Mouse (Mus musculus) kidney, postnatal 14 days (tissue): ENCODE measurements around the gene Macrod2.
"Not testable (repeated sequence)": the region's sequence is repeated elsewhere in the genome, so short reads cannot be mapped to it uniquely, and the experiment has no call there.

Experiments used
- DNase-seq: peaks from one replicate; pipeline ENCODE4 v3.0.0; 2022; ENCODE audit warnings: mixed read lengths

Macrod2 gene

DNA sequence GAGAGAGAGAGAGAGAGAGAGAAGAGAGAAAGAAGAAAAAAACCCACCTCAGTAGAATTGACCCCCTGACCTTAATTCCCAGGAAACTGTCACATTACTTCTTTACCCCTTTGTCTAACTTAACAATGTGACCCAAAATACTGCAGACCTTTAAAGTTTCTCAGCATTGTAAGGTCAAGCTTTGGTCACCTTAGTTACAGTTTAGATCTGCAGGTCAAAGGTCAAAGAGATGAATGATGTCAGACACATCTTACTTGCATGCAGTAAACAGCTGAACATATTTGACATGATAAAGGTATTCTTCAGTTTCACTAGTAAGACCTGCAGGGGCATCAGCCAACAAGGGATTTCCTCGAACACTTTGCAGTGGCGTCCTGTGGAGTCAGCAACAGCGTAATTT, 309.0 kb downstream of the Macrod2 start:
- no peak for DNase-seq

DNA sequence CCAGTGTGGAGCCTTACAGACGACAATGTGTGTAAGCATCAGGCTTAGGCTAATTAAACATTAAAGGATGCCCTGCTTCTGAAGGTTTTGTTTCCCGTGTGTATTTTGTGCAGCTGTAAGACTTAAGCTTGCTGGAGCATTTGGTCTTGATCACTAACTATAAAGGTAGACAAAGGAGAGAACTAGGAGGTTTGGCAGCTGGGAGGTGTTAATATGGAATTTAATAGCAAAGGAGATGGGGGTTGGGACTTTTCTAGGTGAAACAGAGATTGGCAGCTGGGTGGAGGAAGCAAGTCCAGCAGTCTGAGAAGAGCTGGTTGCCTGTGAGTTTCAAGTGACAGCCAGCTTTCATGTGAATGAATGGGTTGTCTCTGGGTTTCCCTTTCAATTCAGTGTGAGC, 310.2 kb downstream of the Macrod2 start:
- no peak for DNase-seq

DNA sequence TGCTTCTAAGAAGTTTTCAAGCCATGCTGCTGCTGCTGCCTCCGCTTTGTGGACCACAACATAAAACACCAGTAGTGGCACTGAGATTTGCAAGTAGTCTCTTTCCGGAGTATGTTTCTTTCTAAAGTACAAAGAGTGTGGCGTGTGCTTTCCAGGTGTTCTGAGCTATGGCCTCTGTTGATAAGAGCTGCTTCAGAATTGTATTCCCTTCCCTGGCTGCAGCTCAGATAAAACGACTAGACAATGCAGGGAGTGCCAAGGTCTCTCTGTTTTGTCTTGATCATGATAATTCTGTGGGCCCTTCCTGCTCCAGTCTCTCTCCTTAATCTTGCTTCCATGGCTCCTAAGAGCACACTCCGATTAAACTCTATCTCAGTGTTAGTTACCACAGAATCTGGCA, 312.4 kb downstream of the Macrod2 start:
- no peak for DNase-seq

DNA sequence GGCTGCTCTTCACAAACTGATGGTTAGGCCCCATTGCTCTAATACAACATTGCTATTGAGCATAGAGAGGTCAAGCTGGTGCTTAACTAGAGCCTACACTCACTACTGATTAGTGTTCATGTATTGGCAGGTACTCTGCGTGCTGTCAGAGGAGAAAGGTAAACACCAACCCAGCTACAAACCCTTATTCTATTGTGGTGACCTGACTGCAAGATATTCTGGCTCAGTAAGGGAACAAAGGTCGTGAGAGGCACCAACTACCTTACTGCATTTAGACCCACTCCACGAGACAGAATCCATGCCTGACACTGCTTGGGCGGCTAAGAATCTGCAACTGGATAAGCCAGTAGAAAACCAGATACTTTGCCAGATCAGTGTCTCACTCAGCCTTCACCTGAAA, 320.7 kb downstream of the Macrod2 start:
- DNase-seq: no peak

DNA sequence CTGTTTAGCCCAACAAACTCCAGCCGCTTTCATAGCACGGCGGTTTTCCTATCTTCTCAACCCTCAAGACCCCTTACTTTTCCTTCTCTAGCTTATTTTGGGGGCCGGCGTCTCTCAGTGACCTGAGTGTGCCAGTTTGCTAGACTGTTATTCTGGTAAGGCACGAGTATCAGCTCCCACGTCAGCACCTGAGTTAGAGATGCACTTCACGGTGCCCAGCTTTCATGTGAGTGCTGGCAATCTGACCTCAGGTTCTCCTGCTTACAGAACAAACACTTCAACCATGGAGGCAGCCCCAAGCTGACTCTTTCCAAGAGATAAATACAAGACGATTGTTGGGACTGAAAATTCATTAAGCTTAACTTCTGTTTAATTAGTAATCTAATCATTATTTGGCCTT, 322.3 kb downstream of the Macrod2 start:
- no peak for DNase-seq

DNA sequence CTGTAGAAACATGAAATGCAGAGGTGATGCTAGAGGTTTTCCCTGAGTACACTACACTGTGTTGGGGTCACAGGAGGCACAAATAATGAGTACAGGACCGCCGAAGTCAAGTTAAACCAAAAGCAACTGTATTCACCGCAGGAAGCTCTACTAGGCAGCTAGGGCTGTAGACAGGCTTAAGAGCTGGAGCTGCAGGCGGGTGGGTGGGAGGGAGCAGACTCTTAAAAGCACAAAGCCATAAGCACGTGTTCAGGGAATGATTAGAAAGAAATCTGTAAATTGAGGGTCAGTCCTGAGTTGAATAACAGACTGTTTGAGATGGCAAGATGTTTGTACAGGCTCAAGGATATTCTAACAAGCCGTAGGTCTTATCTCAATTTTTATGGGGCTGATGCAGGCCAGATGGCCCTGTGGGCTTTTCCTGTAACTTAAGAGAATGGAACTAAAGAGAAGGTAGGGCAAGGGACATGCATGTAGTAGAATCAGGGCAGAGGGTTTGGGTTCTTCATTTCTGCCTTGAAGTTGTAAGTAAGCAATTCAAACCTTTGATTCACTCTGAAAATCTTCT, 337.6 kb downstream of the Macrod2 start:
- no peak for DNase-seq

DNA sequence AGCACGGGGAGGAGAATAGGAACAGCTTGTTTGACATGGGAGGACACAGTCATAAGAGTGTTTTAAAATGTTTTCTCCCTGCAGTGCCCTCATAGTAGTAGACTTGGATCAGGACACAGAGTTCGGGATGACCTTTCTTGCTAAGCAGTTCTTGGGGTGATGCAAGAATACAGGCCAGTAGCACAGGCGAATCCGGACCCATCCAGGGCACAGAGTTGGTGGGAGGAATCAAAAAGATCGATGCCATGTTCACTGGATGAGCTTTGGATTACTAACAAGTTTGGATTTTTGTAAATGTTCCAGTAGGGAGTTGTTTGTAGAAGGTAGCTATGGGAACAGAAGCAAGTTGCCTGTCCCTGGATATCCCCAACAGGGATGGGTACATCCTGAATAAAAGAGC, 345.4 kb downstream of the Macrod2 start:
- DNase-seq: no peak

DNA sequence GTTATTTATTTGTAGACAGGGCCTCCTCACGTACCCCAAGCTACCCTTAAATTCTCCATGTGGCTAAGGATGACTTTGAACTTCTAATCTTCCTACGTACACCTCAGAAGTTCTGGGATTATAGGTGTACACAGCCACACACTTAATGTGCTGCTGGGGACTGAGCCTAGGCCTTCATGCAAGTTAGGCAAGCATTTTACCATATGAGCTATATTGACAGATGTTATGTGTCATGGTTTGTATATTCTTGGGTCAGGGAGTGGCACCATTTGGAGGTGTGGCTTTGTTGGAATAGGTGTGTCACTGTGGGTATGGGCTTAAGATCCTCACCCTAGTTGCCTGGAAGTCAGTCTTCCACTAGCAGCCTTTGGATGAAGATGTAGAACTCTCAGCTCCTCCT, 347.8 kb downstream of the Macrod2 start:
- DNase-seq: not testable (repeated sequence)

DNA sequence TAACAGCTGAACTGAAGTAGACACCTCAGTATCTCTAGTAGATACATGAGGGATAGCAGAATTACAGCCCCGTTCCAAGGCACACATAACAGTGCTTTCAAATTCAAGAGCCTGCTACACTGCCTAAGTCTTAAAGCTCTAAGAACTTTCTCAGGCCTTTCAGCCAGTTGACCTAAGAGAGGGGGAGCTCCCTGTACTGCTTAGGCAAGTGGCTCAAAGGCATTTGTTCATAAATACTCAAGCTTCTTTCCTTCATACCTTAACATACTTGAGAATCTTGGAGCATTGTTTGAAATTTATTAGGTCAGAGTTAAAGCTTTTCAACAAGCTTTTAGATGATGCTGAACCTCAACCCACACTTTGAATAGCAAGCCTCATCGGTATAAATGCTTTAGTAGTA, 363.8 kb downstream of the Macrod2 start:
- no peak for DNase-seq

DNA sequence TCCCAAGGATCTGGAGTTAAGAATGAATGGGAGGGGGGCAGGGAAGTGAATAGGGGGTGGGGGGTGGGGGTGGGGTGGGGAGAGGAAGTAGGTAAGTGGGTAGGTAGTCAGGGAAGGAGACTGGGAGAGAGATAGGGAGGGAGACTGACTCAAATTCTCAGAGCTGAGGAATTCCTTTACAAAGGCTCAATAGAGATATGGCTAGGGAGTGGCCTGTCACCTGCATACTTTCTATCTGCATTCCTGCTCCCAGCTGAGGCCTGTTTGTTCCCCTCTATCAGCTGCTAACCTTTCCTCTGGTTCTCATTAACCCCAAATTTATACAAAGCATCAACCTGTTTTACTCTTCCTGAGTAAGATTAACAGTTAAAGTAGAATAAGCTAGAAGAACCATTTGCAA, 364.6 kb downstream of the Macrod2 start:
- no peak for DNase-seq

DNA sequence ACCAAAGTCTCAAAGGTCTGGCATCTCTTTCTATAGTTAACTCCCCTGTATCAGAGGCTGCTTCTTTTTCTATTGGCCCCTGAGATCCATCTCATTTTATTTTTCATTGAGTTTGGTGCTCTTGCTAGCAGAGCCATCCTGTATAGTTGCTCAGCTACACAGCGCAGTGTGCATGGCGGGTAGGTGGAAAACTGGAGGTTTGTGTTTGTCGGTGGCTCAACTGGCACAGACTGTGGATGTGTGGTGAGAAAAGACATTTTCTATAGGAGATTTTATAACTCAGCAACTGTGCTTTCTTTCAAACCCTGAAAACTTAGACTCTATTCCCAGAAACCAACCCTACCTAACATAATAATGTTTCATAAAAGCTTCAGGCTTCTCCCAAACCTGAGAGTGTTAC, 365.0 kb downstream of the Macrod2 start:
- DNase-seq: no peak

DNA sequence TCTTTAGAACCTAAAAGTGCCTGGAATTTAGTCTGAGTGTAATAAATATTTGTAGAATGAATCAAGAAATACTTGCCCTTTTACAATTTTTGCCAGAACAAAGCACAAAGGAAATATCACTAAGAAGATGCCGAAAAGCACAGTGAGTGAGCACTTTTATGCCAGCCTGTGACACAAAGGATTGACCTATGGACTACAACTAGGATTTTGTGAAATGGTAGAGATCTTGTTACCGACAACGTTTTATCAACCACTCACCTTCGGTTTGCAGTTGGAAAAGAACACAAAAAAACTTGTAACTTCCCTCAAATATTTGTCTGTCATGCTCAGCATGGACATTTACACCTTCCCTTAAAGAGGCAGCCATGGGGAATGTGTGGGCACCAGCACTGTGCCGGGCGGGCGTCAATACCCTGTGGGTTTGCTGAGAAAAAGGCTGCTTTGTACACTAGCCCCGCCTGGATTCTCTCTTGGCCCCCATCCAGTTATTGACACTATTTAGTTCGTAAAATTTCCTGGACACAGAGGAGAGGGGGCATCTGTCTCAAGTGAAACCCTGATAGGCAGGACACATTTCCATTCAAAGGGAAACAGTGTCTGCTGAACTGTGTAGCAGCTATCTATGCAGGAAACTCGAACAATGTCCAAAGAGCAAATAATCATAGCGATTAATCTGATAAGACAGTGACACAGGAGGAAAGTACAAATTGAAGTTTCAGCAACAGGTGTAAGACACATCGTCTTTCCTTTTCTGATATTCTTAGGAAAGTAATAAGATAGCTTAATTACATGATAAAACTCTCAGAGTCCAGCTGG, 368.2 kb downstream of the Macrod2 start:
- no peak for DNase-seq

DNA sequence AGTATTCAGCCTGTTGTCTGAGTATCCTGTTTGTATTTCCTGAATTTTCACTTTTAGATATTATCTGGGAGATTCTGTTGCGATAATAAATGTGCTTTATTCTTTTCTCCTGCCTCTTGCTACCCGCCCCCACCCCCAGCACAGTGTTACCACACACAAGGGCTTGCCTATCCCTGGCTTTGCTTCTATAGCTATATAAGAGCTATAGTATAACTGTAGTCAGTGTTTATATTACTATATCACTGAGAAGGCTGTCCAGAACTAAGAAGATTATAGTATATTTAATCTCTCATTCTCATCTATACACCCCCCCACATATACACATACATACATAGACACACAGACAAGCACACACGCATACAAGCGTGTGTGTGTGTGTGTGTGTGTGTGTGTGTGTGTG, 374.4 kb downstream of the Macrod2 start:
- DNase-seq: no peak

DNA sequence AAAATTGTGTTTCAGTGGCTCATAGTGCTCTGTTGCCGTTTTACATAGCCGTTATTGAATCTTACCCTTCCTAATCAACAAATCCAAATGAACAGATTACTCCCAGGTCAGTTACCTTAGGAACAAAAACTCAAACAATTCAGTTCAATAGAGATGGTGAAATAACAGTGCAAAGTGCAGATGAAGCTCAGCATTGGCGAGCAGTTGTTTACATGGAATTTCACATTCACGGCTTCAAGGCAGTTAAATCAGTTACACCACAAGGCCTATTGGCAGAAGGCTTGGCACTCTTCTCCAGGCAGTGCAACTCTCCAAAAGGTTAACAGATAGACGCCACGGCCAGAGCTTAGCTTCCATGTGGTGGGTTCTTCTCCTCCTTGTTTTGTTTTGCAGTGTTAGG, 377.7 kb downstream of the Macrod2 start:
- no peak for DNase-seq

DNA sequence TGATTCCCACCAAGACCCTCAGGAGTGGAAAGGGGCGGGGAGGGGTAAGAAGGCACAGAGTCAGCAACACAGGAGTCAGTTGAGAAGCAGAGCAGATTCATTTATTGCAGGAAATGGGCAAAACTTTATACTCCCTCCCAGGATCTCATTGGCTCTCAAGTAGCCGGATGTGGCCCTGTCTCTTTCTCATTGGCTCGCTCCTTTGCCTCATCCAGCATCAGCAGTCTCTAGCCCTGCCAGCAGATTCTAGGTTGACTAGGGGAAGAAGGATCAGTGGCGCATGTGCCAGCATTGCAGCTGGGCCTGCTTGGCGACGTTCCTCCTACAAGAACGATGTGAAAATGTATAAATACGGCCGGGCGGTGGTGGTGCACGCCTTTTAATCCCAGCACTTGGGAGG, 378.3 kb downstream of the Macrod2 start:
- no peak for DNase-seq

DNA sequence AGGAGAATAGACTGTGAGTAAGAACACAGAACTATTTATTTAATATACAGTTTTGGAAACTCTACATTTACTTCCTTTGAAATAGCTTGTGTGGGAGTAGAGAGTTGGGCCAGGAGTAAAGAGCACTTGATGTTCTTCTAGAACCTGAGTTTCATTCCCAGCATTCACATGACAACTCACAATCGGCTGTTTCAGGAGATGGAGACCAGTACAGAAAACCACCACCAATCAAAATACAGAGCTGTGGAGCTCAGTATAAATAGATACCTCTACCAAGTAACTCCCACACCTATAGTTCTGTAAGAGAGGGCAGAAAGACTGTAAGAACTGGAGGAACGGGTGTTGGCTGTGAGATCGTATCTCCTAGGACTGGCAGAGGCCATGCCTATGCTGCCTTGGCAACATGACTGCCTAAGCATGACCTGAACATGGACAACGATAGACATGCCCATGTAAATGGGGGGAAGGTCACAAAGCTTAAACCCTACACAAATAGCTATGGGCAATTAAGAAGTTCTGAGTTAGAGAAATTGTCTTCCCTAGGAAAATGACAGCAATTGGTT, 379.8 kb downstream of the Macrod2 start:
- no peak for DNase-seq

DNA sequence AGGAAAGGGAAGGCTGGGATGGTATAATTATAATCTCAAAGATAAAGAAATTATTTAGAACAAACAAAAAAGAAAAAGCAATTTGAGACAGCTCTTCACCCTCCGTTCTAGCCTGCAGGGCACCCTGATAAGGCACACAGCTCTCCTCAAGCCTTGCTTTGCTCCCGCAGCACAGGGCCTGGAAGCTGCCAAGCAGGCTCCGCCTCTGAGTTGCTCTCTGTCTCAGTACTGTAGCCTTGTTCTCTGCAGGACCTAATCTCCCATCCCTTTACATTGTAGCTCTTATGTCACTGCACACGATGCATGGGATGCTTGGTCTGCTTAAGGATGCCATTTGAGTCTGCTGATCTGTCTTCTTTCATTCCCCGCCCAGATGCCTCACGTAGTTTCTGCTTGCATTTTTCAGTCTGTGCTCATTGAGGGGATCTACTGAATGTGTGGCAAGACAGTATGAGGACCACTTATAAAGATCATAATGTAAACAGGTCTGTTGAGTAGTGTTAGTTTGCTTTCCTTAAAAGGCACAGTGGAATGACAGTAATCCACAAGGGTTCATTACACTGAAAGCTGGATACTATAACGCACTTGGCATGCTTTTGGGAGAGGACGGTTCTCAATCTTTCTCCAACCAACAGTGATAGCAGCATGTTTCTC, 380.5 kb downstream of the Macrod2 start:
- no peak for DNase-seq

DNA sequence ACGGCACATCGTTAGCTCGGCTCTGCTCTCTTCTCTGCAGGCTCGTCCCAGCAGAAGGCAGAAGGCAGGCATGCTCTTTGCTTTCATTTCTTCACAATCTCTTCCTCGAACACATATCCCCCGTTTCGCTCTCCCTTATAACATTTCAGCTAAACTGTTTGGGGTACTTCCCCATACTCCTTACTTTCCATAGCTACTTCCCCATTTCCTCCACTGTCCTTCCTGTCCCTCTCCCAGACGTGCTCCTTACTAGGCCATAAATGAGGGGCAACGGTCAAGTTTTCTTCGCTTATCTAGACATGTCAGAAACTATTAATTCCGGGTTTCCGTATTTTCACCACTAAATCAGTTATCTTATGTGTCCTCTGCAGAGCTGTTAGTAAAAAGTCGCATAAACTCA, 383.1 kb downstream of the Macrod2 start:
- no peak for DNase-seq

DNA sequence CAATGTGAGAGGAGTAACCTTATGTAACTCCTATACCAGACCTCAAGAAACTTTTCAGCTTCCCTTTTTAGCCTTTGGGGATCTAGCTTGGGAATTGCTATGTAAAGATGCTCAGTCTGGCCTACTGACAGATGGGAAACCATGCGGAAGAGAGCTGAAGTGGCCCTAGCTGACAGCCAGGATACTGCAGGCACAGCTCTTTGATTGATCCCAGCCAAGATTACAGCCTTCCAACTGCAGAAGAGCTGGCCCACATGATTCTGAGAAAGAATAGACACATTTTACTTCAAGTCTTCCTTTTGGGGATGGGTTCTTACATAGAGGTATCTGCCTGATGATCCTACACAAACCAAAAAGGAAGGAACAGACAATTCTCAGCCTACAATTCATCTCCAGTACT, 387.9 kb downstream of the Macrod2 start:
- DNase-seq: no peak

DNA sequence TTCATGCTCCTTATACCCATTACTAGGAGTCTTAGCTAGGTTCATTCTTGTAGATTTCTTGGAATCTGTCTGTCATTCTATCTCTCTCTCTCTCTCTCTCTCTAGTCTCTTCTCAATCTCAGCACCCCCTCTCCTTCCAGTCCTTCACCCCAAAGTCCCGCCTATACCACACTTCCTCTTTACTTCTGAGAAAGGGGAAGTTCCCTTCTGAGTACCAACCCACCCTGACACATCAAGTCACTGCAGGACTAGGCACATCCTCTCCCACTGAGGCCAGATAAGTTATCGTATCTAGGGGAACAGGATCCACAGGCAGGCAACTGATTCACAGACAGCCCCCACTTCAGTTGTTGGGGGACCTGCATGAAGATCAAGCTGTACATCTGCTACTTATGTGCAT, 389.5 kb downstream of the Macrod2 start:
- DNase-seq: no peak

DNA sequence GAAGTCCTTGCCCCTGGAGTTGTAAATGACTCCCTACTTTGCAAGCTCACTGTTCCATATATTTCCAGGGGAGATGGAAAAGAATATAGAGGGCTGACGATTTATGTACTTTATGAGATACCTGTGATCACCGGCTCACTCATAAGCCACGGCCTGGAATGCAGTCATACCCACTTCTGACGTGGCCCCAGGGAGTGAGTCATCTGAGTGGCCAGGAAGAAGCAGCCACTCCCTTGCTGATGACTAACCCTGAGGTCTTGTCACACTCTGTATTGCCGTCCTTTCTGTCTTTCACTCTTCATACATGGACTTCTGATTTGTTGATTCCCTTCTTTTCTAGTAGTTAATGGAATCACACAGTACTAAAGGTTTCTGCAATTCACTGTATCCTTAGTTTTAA, 395.3 kb downstream of the Macrod2 start:
- DNase-seq: no peak

DNA sequence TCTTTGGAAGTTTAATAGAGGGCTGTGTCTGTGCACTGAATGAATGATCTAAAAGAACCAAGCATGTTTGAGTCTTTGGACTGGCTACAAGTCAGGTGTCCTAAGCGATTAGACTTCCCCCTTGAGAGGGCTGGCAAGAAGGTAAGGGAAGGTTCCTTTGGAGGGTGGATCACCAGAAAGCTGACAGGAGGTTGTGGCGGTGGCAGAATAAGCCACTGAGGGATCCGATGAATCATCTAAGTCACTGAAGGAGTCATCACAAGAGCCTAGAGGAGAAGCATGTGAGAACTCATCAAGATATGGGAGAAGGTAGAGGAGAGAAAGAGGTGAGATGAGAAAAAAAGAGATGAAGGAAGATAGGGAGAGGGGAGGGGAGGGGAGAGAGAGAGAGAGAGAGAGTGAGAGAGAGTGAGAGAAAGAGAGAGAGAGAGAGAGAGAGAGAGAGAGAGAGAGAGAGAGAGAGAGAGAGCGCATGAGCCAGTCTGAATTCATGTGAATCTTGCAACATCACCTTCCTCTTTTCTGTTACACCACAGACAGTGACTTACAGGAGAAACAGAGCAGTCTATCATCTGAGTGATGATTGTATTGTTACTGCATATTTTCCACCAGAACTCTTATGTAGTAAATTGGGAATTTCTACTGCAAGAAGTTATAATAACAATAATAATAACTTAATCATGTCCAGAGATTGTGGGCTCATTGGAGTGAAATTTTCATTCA, 398.9 kb downstream of the Macrod2 start:
- no peak for DNase-seq

DNA sequence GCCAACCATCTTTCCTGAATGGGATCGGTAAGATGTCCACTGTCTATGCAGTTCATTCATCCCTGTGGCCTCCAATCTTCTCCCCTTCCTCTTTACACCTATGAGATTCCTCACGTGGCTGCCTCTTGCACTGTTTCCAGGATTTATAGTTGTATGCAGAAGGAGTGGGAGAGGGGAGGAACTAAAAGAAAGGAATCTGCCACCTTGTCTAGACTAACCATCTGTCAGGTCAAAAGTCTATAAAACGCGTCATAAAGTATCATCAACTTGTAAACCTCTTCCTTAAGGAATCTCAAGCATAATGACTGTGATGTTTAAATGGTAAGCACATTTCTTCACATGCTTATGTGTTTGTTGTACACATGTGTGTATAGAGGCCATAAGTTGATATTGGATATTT, 416.6 kb downstream of the Macrod2 start:
- no peak for DNase-seq
